Mouse (Mus musculus) midbrain, postnatal 0 days (tissue): ENCODE results near the gene Lag3. TPM values are rescaled to one million over a fixed set of nuclear protein-coding genes. Genes with fewer than 3 reads are reported as not detected.
"Not testable (repeated sequence)": the region's sequence is repeated elsewhere in the genome, so short reads cannot be mapped to it uniquely, and the experiment has no call there.

ENCODE experiments used
- ATAC-seq: fragments of 200-750 bp; cut with Nextera tagmentation; 2 replicates; pipeline ENCODE4 v1.8.0; 2017; ENCODE audit warnings: moderate number of reproducible peaks, mild to moderate bottlenecking, moderate TSS enrichment, moderate library complexity; ENCODE audit not compliant: low FRiP score
- DNase-seq: peaks from one replicate; pipeline ENCODE4 v3.0.0-alpha.2; 2015; ENCODE audit warnings: low spot score
- H3K27ac ChIP-seq: fragments of 300-500 bp; sonication (generic); 2 replicates; pipeline ENCODE4 v1.5.1; 2014; ENCODE audit warnings: low read depth, mild to moderate bottlenecking, low read length, mixed read lengths
- H3K27me3 ChIP-seq: fragments of 300-500 bp; sonication (generic); 2 replicates; pipeline ENCODE4 v1.6.1; 2014; ENCODE audit warnings: low read length, control low read depth, mixed read lengths; ENCODE audit not compliant: insufficient read depth
- H3K36me3 ChIP-seq: fragments of 300-500 bp; sonication (generic); 2 replicates; pipeline ENCODE4 v1.6.1; 2014; ENCODE audit warnings: low read length, control low read depth, mixed read lengths; ENCODE audit not compliant: insufficient read depth
- H3K4me1 ChIP-seq: fragments of 300-500 bp; sonication (generic); 2 replicates; pipeline ENCODE4 v1.6.1; 2014; ENCODE audit warnings: mild to moderate bottlenecking, control low read depth, antibody characterized with exemption, low read length, mixed read lengths; ENCODE audit not compliant: insufficient read depth
- H3K4me2 ChIP-seq: fragments of 300-500 bp; sonication (generic); 2 replicates; pipeline ENCODE4 v1.6.1; 2014; ENCODE audit warnings: low read depth, mild to moderate bottlenecking, low read length, mixed read lengths; ENCODE audit not compliant: poor library complexity, severe bottlenecking
- H3K4me3 ChIP-seq: fragments of 300-500 bp; sonication (generic); 2 replicates; pipeline ENCODE4 v1.5.1; 2014; ENCODE audit warnings: low read depth, mild to moderate bottlenecking, low read length, moderate library complexity
- H3K9ac ChIP-seq: fragments of 300-500 bp; sonication (generic); replicated peaks from 2 replicates; pipeline ENCODE4 v1.6.1; 2014; ENCODE audit warnings: mild to moderate bottlenecking, low read length, moderate library complexity, mixed read lengths; ENCODE audit not compliant: poor library complexity, severe bottlenecking
- H3K9me3 ChIP-seq: fragments of 300-500 bp; sonication (generic); 2 replicates; pipeline ENCODE4 v1.6.1; 2016; ENCODE audit warnings: low read length, control low read depth
- CTCF ChIP-seq: IDR thresholded peaks from 2 replicates; pipeline ENCODE4 v1.5.1; 2016; ENCODE audit warnings: antibody characterized with exemption, mild to moderate bottlenecking
- WGBS: fragments of 180-500 bp; shearing (Covaris S2); extraction: QIAGEN DNeasy Blood & Tissue Kit; methylation state at CpG from one replicate; pipeline ENCODE4 v1.1.7; 2014; 5-methylcytosine and 5-hydroxymethylcytosine counted together
- polyA plus RNA-seq: library from polyadenylated mRNA; unstranded; fragments of >200 nt; fragmentation: Nextera tagmentation; extraction: Ambion mirVana; gene quantifications from 2 replicates; pipeline ENCODE4 v1.2.1, GENCODE M21; 2015
- total RNA-seq: library from RNA; depleted of rRNA; stranded (reverse); fragments of >200 nt; gene quantifications from 2 replicates; pipeline ENCODE4 v1.2.3, GENCODE M21; 2014

The Lag3 gene
- total and polyA plus RNA-seq, 2 experiments from 2014 or later, result 1.1 to 2.8 TPM

GRCm38 (mm10) chr6:124900056-124900800 lies 11.3 kb downstream of the Lag3 start:
- H3K36me3 ChIP-seq, result no peaks in the 10 kb centered on the region
- H3K27me3 ChIP-seq, result no peaks in the 10 kb centered on the region
- no peak for ATAC-seq
- H3K4me3 ChIP-seq, result no peak overlapping the region
- 53% methylated on average over 8 of the region's 8 CpGs for WGBS
- no peaks in the 10 kb centered on the region for H3K9me3 ChIP-seq
- H3K4me2 ChIP-seq, result no peak overlapping the region
- no peak for TF ChIP-seq CTCF
- no peak for DNase-seq
- H3K27ac ChIP-seq, result no peak overlapping the region
- H3K4me1 ChIP-seq, result no peaks in the 10 kb centered on the region
- H3K9ac ChIP-seq, result no peak overlapping the region

- DNase-seq (peak; percentile 37), ATAC-seq (no peak)
- H3K9ac ChIP-seq, result no peak overlapping the region
- H3K4me1 ChIP-seq, result no peaks in the 10 kb centered on the region
- no peak overlapping the region for H3K4me2 ChIP-seq
- H3K36me3 ChIP-seq, result no peaks in the 10 kb centered on the region
- no peaks in the 10 kb centered on the region for H3K27me3 ChIP-seq
- H3K9me3 ChIP-seq, result no peaks in the 10 kb centered on the region
- 33% methylated on average over 3 of the region's 3 CpGs for WGBS
- no peak overlapping the region for H3K4me3 ChIP-seq
- no peak for TF ChIP-seq CTCF
- no peak overlapping the region for H3K27ac ChIP-seq
Measured at GRCm38 (mm10) chr6:124898359-124898758, 13.1 kb downstream of the Lag3 start.

- 88% methylated on average over 2 of the region's 2 CpGs for WGBS
- not testable (repeated sequence) for H3K4me2 ChIP-seq, ATAC-seq, H3K36me3 ChIP-seq, H3K27ac ChIP-seq, H3K4me1 ChIP-seq, H3K9me3 ChIP-seq, H3K9ac ChIP-seq, H3K4me3 ChIP-seq, DNase-seq, H3K27me3 ChIP-seq
Measured at GRCm38 (mm10) chr6:124894113-124894512, 17.4 kb downstream of the Lag3 start.

- DNase-seq (no peak), ATAC-seq (no peak)
- H3K27me3 ChIP-seq, result no peaks in the 10 kb centered on the region
- H3K27ac ChIP-seq, result no peak overlapping the region
- H3K9me3 ChIP-seq, result no peaks in the 10 kb centered on the region
- H3K4me1 ChIP-seq, result no peaks in the 10 kb centered on the region
- no peak for TF ChIP-seq CTCF
- WGBS, result 51% methylated on average over 6 of the region's 6 CpGs
- no peak overlapping the region for H3K4me3 ChIP-seq
- no peak overlapping the region for H3K9ac ChIP-seq
- no peak overlapping the region for H3K4me2 ChIP-seq
- no peaks in the 10 kb centered on the region for H3K36me3 ChIP-seq
Measured at GRCm38 (mm10) chr6:124890997-124891396, 20.5 kb downstream of the Lag3 start.

- Histone ChIP-seq H3K9ac (no peak overlapping the region), H3K9me3 (no peaks in the 10 kb centered on the region), H3K4me3 (no peak overlapping the region), H3K4me2 (no peak overlapping the region), H3K27me3 (no peaks in the 10 kb centered on the region), H3K27ac (no peak overlapping the region), H3K4me1 (no peaks in the 10 kb centered on the region), H3K36me3 (no peaks in the 10 kb centered on the region)
- 92% methylated on average over 6 of the region's 6 CpGs for WGBS
- no peak for ATAC-seq
- no peak for DNase-seq
- no peak for TF ChIP-seq CTCF
Measured at GRCm38 (mm10) chr6:124888555-124889125, 22.9 kb downstream of the Lag3 start.

DNA sequence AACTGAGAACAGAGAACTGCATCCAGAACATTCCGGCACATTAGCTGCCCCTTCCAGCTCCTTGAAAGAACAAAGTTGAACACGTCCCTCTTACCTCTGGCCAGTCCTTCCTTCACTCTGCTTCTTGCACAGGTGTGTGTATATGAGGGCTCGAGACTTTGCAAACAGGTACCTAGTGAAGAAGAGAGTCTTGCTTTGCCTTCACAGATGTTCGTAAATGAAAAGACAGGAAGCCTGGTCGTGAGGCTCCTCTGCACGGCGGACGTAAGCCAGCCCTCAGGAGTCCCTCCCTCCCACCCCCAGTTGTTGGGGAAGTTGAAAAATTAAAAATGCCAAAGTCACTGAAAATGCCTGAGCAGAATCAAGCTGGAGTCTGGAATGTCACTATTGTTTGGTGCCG lies 23.5 kb downstream of the Lag3 start, which contains the start of gene Cd4:
Cd4 (minus strand) TSS at position 236 of the 400 bp plus-strand sequence.
- Histone ChIP-seq H3K9ac (no peak within 1 kb of the TSS), H3K4me2 (no peak within 1 kb of the TSS), H3K36me3 (no peaks in the 10 kb centered on the region), H3K4me1 (no peaks in the 10 kb centered on the region), H3K4me3 (no peak within 1 kb of the TSS), H3K9me3 (no peaks in the 10 kb centered on the region), H3K27me3 (no peaks in the 10 kb centered on the region), H3K27ac (no peak within 1 kb of the TSS)
- TF ChIP-seq CTCF, result no peak
- WGBS, result 86% methylated on average over 9 of the region's 9 CpGs
- ATAC-seq (no peak), DNase-seq (no peak)
